Mouse (Mus musculus) frontal cortex, adult (tissue): ENCODE results near the gene Ptprt.
"Not testable (repeated sequence)": the region's sequence is repeated elsewhere in the genome, so short reads cannot be mapped to it uniquely, and the experiment has no call there.

ENCODE experiments used
- ATAC-seq: cut with Nextera tagmentation; 2 replicates; pipeline ENCODE4 v1.9.2; 2017; ENCODE audit warnings: mild to moderate bottlenecking, moderate library complexity, mixed read lengths; ENCODE audit not compliant: low TSS enrichment

The Ptprt gene

GRCm38 (mm10) chr2:162212397-162212796 lies 448.6 kb downstream of the Ptprt start:
- ATAC-seq: no peak

- no peak for ATAC-seq
Measured at GRCm38 (mm10) chr2:162210564-162210963, 450.4 kb downstream of the Ptprt start.

GRCm38 (mm10) chr2:162197316-162197715 lies 463.6 kb downstream of the Ptprt start:
- no peak for ATAC-seq

- ATAC-seq: peak; percentile 34
Measured at GRCm38 (mm10) chr2:162182621-162183475, 478.1 kb downstream of the Ptprt start.

GRCm38 (mm10) chr2:162181826-162182225 lies 479.1 kb downstream of the Ptprt start:
- no peak for ATAC-seq

GRCm38 (mm10) chr2:162172529-162172928 lies 488.4 kb downstream of the Ptprt start:
- no peak for ATAC-seq

- ATAC-seq: peak; percentile 62
Measured at GRCm38 (mm10) chr2:162141845-162142411, 519.0 kb downstream of the Ptprt start.

GRCm38 (mm10) chr2:162136176-162136575 lies 524.8 kb downstream of the Ptprt start:
- not testable (repeated sequence) for ATAC-seq

- peak; percentile 67 for ATAC-seq
Measured at GRCm38 (mm10) chr2:162131607-162132304, 529.2 kb downstream of the Ptprt start.

GRCm38 (mm10) chr2:162129896-162130295 lies 531.1 kb downstream of the Ptprt start:
- ATAC-seq: no peak

- peak; percentile 94 for ATAC-seq
Measured at GRCm38 (mm10) chr2:162118041-162118440, 542.9 kb downstream of the Ptprt start.

- peak; percentile 89 for ATAC-seq
Measured at GRCm38 (mm10) chr2:162082391-162082790, 578.6 kb downstream of the Ptprt start.

- no peak for ATAC-seq
Measured at GRCm38 (mm10) chr2:162080717-162081398, 580.1 kb downstream of the Ptprt start.

- peak; percentile 38; the same call in 1 of the 2 replicates for ATAC-seq
Measured at GRCm38 (mm10) chr2:162078571-162079280, 582.2 kb downstream of the Ptprt start.

- ATAC-seq: no peak
Measured at GRCm38 (mm10) chr2:162052816-162053215, 608.1 kb downstream of the Ptprt start.

- ATAC-seq: no peak
Measured at GRCm38 (mm10) chr2:162050198-162050597, 610.7 kb downstream of the Ptprt start.

GRCm38 (mm10) chr2:162035615-162036014 lies 625.3 kb downstream of the Ptprt start:
- no peak for ATAC-seq

GRCm38 (mm10) chr2:162031636-162032035 lies 629.3 kb downstream of the Ptprt start:
- no peak for ATAC-seq

GRCm38 (mm10) chr2:162001016-162001415 lies 659.9 kb downstream of the Ptprt start:
- ATAC-seq: no peak

GRCm38 (mm10) chr2:161982311-161982710 lies 678.6 kb downstream of the Ptprt start:
- ATAC-seq: no peak
